Mouse (Mus musculus): ENCODE data around the gene Slco4c1. TPM values are rescaled to one million over a fixed set of nuclear protein-coding genes. Genes with fewer than 3 reads are reported as not detected.

The Slco4c1 gene
- polyA plus RNA-seq, 1 experiment from 2014 or later: 0.12 TPM

DNA sequence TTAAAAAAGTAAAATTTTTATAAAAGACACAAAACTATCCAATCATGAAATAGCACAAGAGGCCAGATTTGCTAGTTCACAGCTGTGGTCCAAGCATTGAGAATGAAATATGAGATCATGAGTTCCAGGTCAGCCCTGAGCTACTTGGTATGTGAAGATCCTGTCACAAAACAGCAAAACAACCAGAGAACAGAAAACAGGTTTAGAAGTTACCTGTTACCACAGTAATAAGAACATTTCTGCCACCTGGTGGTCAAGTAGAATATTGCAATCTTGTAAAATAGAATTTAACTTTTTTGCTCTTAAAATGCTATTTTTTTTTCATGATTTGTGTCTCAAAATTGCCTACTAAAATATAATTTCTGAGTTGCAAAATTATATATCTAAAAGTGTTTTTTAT, 70.4 kb downstream of the Slco4c1 start:
- Histone ChIP-seq H3K36me3 (ENCODE audit: control insufficient read depth, insufficient read depth, low read length) (no peaks in the 10 kb centered on the region), H3K9ac (replicated peaks; ENCODE audit: low read depth, low read length) (no peak overlapping the region), H3K4me3 (ENCODE audit: low read depth, low read length) (no peak overlapping the region), H3K27me3 (ENCODE audit: control insufficient read depth, insufficient read depth, low read length) (no peaks in the 10 kb centered on the region), H3K4me1 (ENCODE audit: control insufficient read depth, insufficient read depth, low read length) (no peaks in the 10 kb centered on the region), H3K9me3 (ENCODE audit: control insufficient read depth, low read depth, low read length) (no peaks in the 10 kb centered on the region), H3K27ac (ENCODE audit: low read length) (no peak overlapping the region), H3K4me2 (replicated peaks; ENCODE audit: low read depth, low read length) (no peak overlapping the region)
- ATAC-seq (ENCODE audit: insufficient number of reproducible peaks, insufficient read depth, low FRiP score, low read depth): no peak

DNA sequence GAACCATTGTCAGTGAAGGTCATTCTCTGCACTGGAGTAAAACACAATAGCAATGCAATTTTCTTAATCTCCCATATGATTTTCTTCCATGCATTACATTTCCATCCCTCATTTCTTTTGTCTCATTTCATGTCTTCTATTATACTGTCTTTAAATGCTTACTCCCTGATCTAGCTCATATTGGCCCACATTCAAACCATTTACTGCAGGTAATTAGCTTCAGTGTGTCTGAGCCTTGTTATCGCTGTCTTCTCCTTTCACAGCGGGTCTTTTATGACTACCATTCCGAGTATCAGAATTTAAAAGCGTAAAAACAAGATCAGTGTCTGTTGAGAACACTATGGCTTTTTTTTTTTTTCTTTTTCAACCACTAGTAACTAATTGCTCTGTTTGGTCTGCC, 77.3 kb downstream of the Slco4c1 start:
- Histone ChIP-seq H3K4me3 (ENCODE audit: low read depth, low read length) (no peak overlapping the region), H3K27me3 (ENCODE audit: control insufficient read depth, insufficient read depth, low read length) (no peaks in the 10 kb centered on the region), H3K9me3 (ENCODE audit: control insufficient read depth, low read depth, low read length) (no peaks in the 10 kb centered on the region), H3K4me2 (replicated peaks; ENCODE audit: low read depth, low read length) (no peak overlapping the region), H3K36me3 (ENCODE audit: control insufficient read depth, insufficient read depth, low read length) (no peaks in the 10 kb centered on the region), H3K9ac (replicated peaks; ENCODE audit: low read depth, low read length) (no peak overlapping the region), H3K27ac (ENCODE audit: low read length) (no peak overlapping the region), H3K4me1 (ENCODE audit: control insufficient read depth, insufficient read depth, low read length) (no peaks in the 10 kb centered on the region)
- 84% methylated on average over 4 of the region's 4 CpGs for WGBS
- ATAC-seq (ENCODE audit: insufficient number of reproducible peaks, insufficient read depth, low FRiP score, low read depth): no peak

DNA sequence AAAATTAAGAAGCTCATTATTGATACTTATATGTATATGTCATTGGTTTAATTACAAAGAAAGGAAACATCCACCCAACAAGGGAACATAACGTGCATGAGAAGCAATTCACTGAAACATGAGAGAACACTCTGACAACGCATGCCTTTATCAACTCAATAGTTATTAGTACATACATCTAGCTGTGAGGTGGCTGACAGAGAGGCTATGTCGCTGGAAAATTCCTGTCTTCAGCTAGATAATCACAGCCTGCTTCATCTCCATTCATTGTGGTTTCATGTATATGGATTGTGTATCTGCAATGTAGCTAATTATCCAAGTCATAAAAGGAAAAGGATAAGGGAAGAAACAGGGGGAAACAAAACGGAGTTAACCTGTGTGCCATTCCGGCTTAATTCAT, 77.7 kb downstream of the Slco4c1 start:
- no peak for ATAC-seq (ENCODE audit: insufficient number of reproducible peaks, insufficient read depth, low FRiP score, low read depth)
- H3K4me2 ChIP-seq (replicated peaks; ENCODE audit: low read depth, low read length): no peak overlapping the region
- H3K9ac ChIP-seq (replicated peaks; ENCODE audit: low read depth, low read length): no peak overlapping the region
- H3K9me3 ChIP-seq (ENCODE audit: control insufficient read depth, low read depth, low read length): no peaks in the 10 kb centered on the region
- H3K27me3 ChIP-seq (ENCODE audit: control insufficient read depth, insufficient read depth, low read length): no peaks in the 10 kb centered on the region
- H3K36me3 ChIP-seq (ENCODE audit: control insufficient read depth, insufficient read depth, low read length): no peaks in the 10 kb centered on the region
- no peak overlapping the region for H3K27ac ChIP-seq (ENCODE audit: low read length)
- no peaks in the 10 kb centered on the region for H3K4me1 ChIP-seq (ENCODE audit: control insufficient read depth, insufficient read depth, low read length)
- WGBS: 84% methylated on average over 5 of the region's 5 CpGs
- H3K4me3 ChIP-seq (ENCODE audit: low read depth, low read length): no peak overlapping the region

DNA sequence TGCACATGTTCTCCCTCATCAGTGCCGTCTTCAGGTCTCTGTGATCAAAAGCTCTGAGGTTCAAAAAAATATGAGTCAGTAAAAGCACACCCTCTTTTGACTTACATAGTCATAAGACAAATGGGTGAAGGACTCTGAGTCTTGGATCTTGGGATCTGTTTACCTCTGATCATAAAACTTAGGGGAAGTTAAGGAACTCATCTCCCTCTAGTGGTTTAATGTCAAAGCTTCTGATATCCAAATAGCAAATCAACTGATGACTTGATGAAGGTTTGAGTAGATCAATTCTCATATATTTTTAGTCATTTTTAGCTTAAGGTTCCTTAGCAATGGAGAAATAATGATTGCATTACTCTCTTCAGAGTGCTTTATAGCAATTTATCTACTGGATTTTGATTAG, 82.7 kb downstream of the Slco4c1 start:
- Histone ChIP-seq H3K27me3 (ENCODE audit: control insufficient read depth, insufficient read depth, low read length) (no peaks in the 10 kb centered on the region), H3K9ac (replicated peaks; ENCODE audit: low read depth, low read length) (no peak overlapping the region)
- 73% methylated on average over 1 of the region's 1 CpGs for WGBS

DNA sequence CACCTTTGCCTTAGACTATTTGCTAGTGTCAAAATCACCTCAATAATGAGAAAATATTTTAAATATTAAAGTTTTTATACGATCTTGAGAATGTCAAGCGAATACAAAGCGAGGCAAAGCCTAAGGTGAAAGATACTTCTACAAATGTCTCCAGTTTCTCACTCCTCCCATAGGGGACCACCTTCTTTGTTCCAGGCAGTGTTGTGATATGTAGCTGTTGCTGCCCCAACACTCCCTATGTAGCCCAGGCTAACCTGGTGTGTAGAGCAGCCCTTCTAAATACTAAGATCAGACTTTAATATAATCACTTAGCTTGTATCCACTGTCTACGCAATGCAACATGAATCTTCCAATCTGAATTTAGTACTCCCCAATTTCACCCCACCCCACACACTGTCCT, 97.8 kb downstream of the Slco4c1 start:
- no peaks in the 10 kb centered on the region for H3K4me1 ChIP-seq (ENCODE audit: control insufficient read depth, insufficient read depth, low read length)
- no peaks in the 10 kb centered on the region for H3K36me3 ChIP-seq (ENCODE audit: control insufficient read depth, insufficient read depth, low read length)
- WGBS: 95% methylated on average over 4 of the region's 4 CpGs
- no peak overlapping the region for H3K4me3 ChIP-seq (ENCODE audit: low read depth, low read length)
- no peak overlapping the region for H3K4me2 ChIP-seq (replicated peaks; ENCODE audit: low read depth, low read length)
- H3K9ac ChIP-seq (replicated peaks; ENCODE audit: low read depth, low read length): no peak overlapping the region
- H3K27me3 ChIP-seq (ENCODE audit: control insufficient read depth, insufficient read depth, low read length): no peaks in the 10 kb centered on the region
- H3K9me3 ChIP-seq (ENCODE audit: control insufficient read depth, low read depth, low read length): no peaks in the 10 kb centered on the region
- no peak for ATAC-seq (ENCODE audit: insufficient number of reproducible peaks, insufficient read depth, low FRiP score, low read depth)
- H3K27ac ChIP-seq (ENCODE audit: low read length): no peak overlapping the region

More for the DNA sequence above, 82.7 kb downstream of the Slco4c1 start:
- no peaks in the 10 kb centered on the region for H3K36me3 ChIP-seq (ENCODE audit: control insufficient read depth, insufficient read depth, low read length)
- H3K4me2 ChIP-seq (replicated peaks; ENCODE audit: low read depth, low read length): no peak overlapping the region
- ATAC-seq (ENCODE audit: insufficient number of reproducible peaks, insufficient read depth, low FRiP score, low read depth): no peak
- no peak overlapping the region for H3K27ac ChIP-seq (ENCODE audit: low read length)
- no peak overlapping the region for H3K4me3 ChIP-seq (ENCODE audit: low read depth, low read length)
- H3K4me1 ChIP-seq (ENCODE audit: control insufficient read depth, insufficient read depth, low read length): no peaks in the 10 kb centered on the region
- no peaks in the 10 kb centered on the region for H3K9me3 ChIP-seq (ENCODE audit: control insufficient read depth, low read depth, low read length)

DNA sequence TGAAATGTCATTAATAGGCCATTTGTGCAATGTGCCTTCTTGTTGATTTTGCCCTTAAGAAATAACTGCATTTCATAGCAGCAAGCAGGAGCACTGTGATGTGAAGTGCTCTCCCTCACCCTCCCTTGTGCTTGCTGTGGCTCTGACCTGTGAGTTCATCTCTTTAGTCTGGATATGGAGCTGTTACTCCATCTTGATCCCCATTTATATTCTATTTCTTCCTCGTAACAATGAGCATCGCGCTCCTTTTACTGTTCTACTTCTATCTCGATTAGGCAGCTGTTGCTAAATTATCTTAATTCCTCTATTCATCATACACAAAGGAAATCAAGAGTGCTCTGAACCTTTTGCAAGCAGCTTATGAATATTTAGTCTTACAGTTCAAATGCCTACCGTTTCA, 98.3 kb downstream of the Slco4c1 start:
- WGBS: 85% methylated on average over 5 of the region's 5 CpGs

DNA sequence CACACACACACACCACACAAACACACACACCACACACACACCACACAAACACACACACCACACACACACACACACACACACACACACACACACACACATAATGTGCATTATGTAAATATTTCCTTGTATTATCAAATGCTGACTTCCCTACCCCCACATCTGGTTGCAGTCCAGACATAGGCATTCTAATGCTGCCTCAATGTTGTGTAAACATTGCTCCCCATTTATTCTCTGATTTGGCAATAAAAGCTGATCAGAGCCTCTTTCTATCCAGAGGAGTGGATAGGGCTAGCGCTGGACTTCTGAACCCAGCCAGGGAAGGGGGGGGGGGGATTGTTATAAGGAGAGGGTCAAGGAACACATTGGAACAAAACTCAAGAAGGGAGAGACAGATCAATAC, 101.7 kb downstream of the Slco4c1 start:
- H3K4me2 ChIP-seq (replicated peaks; ENCODE audit: low read depth, low read length): no peak overlapping the region
- 81% methylated on average over 1 of the region's 1 CpGs for WGBS
- no peaks in the 10 kb centered on the region for H3K9me3 ChIP-seq (ENCODE audit: control insufficient read depth, low read depth, low read length)
- no peaks in the 10 kb centered on the region for H3K36me3 ChIP-seq (ENCODE audit: control insufficient read depth, insufficient read depth, low read length)
- no peak overlapping the region for H3K9ac ChIP-seq (replicated peaks; ENCODE audit: low read depth, low read length)
- no peaks in the 10 kb centered on the region for H3K4me1 ChIP-seq (ENCODE audit: control insufficient read depth, insufficient read depth, low read length)
- ATAC-seq (ENCODE audit: insufficient number of reproducible peaks, insufficient read depth, low FRiP score, low read depth): no peak
- H3K4me3 ChIP-seq (ENCODE audit: low read depth, low read length): no peak overlapping the region
- no peak overlapping the region for H3K27ac ChIP-seq (ENCODE audit: low read length)
- no peaks in the 10 kb centered on the region for H3K27me3 ChIP-seq (ENCODE audit: control insufficient read depth, insufficient read depth, low read length)

More for the DNA sequence above, 98.3 kb downstream of the Slco4c1 start:
- no peak overlapping the region for H3K4me3 ChIP-seq (ENCODE audit: low read depth, low read length)
- no peaks in the 10 kb centered on the region for H3K4me1 ChIP-seq (ENCODE audit: control insufficient read depth, insufficient read depth, low read length)
- no peak overlapping the region for H3K27ac ChIP-seq (ENCODE audit: low read length)
- H3K9ac ChIP-seq (replicated peaks; ENCODE audit: low read depth, low read length): no peak overlapping the region
- no peaks in the 10 kb centered on the region for H3K27me3 ChIP-seq (ENCODE audit: control insufficient read depth, insufficient read depth, low read length)
- no peak overlapping the region for H3K4me2 ChIP-seq (replicated peaks; ENCODE audit: low read depth, low read length)
- ATAC-seq (ENCODE audit: insufficient number of reproducible peaks, insufficient read depth, low FRiP score, low read depth): no peak
- no peaks in the 10 kb centered on the region for H3K36me3 ChIP-seq (ENCODE audit: control insufficient read depth, insufficient read depth, low read length)
- no peaks in the 10 kb centered on the region for H3K9me3 ChIP-seq (ENCODE audit: control insufficient read depth, low read depth, low read length)

DNA sequence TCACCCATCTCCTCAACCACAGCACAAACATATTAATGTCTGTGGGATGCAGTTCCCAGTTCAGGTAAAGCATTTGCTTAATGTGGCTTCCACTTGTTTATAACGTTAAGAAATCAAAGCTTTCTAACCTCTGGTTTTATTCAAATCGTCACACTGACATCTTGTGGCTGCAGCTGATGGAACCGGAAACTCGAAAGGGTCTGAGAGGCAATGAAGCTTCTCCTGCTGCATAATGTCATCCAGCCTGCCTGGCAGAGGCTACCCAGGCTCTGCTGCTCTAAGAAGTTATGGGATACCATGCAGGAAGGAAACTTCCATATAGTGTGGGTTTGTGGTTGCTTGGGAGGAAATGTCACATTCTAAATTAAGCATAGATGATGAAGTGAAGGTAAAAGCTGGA, 103.7 kb downstream of the Slco4c1 start:
- no peaks in the 10 kb centered on the region for H3K9me3 ChIP-seq (ENCODE audit: control insufficient read depth, low read depth, low read length)
- no peaks in the 10 kb centered on the region for H3K27me3 ChIP-seq (ENCODE audit: control insufficient read depth, insufficient read depth, low read length)
- H3K4me3 ChIP-seq (ENCODE audit: low read depth, low read length): no peak overlapping the region
- no peak overlapping the region for H3K9ac ChIP-seq (replicated peaks; ENCODE audit: low read depth, low read length)
- no peak for ATAC-seq (ENCODE audit: insufficient number of reproducible peaks, insufficient read depth, low FRiP score, low read depth)
- no peak overlapping the region for H3K27ac ChIP-seq (ENCODE audit: low read length)
- 10% methylated on average over 4 of the region's 4 CpGs for WGBS
- H3K4me1 ChIP-seq (ENCODE audit: control insufficient read depth, insufficient read depth, low read length): no peaks in the 10 kb centered on the region
- no peak overlapping the region for H3K4me2 ChIP-seq (replicated peaks; ENCODE audit: low read depth, low read length)
- H3K36me3 ChIP-seq (ENCODE audit: control insufficient read depth, insufficient read depth, low read length): no peaks in the 10 kb centered on the region

DNA sequence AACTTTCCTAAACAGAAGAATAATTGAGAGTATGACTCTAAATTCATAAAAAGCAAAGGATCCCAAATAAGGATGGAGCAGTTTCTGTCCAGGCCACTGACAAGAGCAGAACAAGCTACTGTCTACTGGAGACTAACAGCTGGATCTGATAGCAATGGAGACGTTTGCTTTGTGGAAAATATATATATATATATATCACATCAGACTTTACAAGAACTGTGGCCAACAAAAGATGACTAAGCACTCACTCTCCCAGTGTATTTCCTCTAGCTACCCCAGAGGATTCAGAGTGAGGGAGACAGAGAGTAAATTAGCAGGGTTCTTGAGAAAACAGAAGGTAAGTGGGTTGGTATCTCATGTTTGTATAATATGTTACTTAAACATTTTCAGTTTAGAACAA, 105.4 kb downstream of the Slco4c1 start:
- Histone ChIP-seq H3K36me3 (ENCODE audit: control insufficient read depth, insufficient read depth, low read length) (no peaks in the 10 kb centered on the region), H3K4me1 (ENCODE audit: control insufficient read depth, insufficient read depth, low read length) (no peaks in the 10 kb centered on the region), H3K9me3 (ENCODE audit: control insufficient read depth, low read depth, low read length) (no peaks in the 10 kb centered on the region), H3K27ac (ENCODE audit: low read length) (no peak overlapping the region), H3K4me3 (ENCODE audit: low read depth, low read length) (no peak overlapping the region), H3K9ac (replicated peaks; ENCODE audit: low read depth, low read length) (no peak overlapping the region), H3K27me3 (ENCODE audit: control insufficient read depth, insufficient read depth, low read length) (no peaks in the 10 kb centered on the region), H3K4me2 (replicated peaks; ENCODE audit: low read depth, low read length) (no peak overlapping the region)
- 9% methylated on average over 1 of the region's 1 CpGs for WGBS
- no peak for ATAC-seq (ENCODE audit: insufficient number of reproducible peaks, insufficient read depth, low FRiP score, low read depth)
